Mouse (Mus musculus): ENCODE results near the gene H2-K1.

DNA sequence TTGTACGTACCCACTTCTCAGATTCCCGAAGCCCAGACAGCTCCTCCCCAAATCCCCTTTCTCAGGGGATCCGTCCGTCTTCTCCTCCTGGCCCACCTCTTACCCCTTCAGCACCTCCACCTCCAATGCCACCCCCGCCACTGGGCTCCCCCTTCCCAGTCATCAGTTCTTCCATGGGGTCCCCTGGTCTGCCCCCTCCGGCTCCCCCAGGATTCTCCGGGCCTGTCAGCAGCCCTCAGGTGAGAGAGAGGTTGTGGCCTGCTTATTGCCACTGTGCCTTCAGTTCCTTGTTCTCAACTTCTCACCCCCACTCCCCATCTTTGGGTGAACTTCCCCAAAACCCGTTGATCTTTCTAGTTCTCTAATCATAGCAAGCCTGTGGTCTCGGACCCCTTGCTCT is 32.7 kb upstream of the H2-K1 start:
- no peak for TF ChIP-seq CTCF (IDR thresholded peaks at IDR 0.05; ENCODE audit: borderline replicate concordance, control insufficient read depth, extremely low read depth, insufficient read depth, low read length, poor library complexity)
- no peak for TF ChIP-seq POLR2A (IDR thresholded peaks at IDR 0.05; ENCODE audit: control insufficient read depth, extremely low read depth, insufficient read depth, low read length, poor library complexity)
